Mouse (Mus musculus) neutrophil, adult 83 days (primary cell): ENCODE data around the gene H2al1d. TPM values are rescaled to one million over a fixed set of nuclear protein-coding genes. Genes with fewer than 3 reads are reported as not detected.

Source experiments
- total RNA-seq, 2 experiments: library from RNA; stranded (reverse); gene quantifications; one replicate each; pipeline ENCODE4 v1.2.4; 2023

Gene H2al1d
- total RNA-seq: not detected

GRCm38 (mm10) chrX:11308524-11308923 lies at the start of gene H2al1d:
TSS of gene H2al1d (plus strand) at chrX:11308824.

GRCm38 (mm10) chrX:11298957-11299356 lies 9.7 kb upstream of the H2al1d start, which contains the start of gene H2al1a:
TSS of gene H2al1a (plus strand) at chrX:11299257.

GRCm38 (mm10) chrX:11302132-11302531 lies 6.5 kb upstream of the H2al1d start, which contains the start of gene H2al1b:
TSS of gene H2al1b (plus strand) at chrX:11302432.

GRCm38 (mm10) chrX:11305355-11305754 lies 3.3 kb upstream of the H2al1d start, which contains the start of gene H2al1c:
TSS of gene H2al1c (plus strand) at chrX:11305655.

GRCm38 (mm10) chrX:11311634-11312033 lies 3.0 kb downstream of the H2al1d start, which contains the start of gene H2al1e:
TSS of gene H2al1e (plus strand) at chrX:11311934.

GRCm38 (mm10) chrX:11314858-11315257 lies 6.2 kb downstream of the H2al1d start, which contains the start of gene H2al1f:
TSS of gene H2al1f (plus strand) at chrX:11315158.

GRCm38 (mm10) chrX:11317956-11318355 lies 9.3 kb downstream of the H2al1d start, which contains the start of gene H2al1g:
TSS of gene H2al1g (plus strand) at chrX:11318256.

GRCm38 (mm10) chrX:11321192-11321591 lies 12.6 kb downstream of the H2al1d start, which contains the start of gene H2al1h:
TSS of gene H2al1h (plus strand) at chrX:11321492.

GRCm38 (mm10) chrX:11324359-11324758 lies 15.7 kb downstream of the H2al1d start, which contains the start of gene H2al1i:
TSS of gene H2al1i (plus strand) at chrX:11324659.

GRCm38 (mm10) chrX:11327522-11327921 lies 18.9 kb downstream of the H2al1d start, which contains the start of gene H2al1j:
TSS of gene H2al1j (plus strand) at chrX:11327822.

Other genes with a start within 250 kb of the H2al1d start
- not detected for gene H2al1a, start 9.6 kb upstream of the H2al1d start, total RNA-seq
- not detected for gene H2al1b, start 6.4 kb upstream of the H2al1d start, total RNA-seq
- not detected for gene H2al1c, start 3.2 kb upstream of the H2al1d start, total RNA-seq
- gene H2al1e, start 3.1 kb downstream of the H2al1d start, total RNA-seq: not detected
- not detected for gene H2al1f, start 6.3 kb downstream of the H2al1d start, total RNA-seq
- gene H2al1g, start 9.4 kb downstream of the H2al1d start, total RNA-seq: not detected
- not detected for gene H2al1h, start 12.7 kb downstream of the H2al1d start, total RNA-seq
- gene H2al1i, start 15.8 kb downstream of the H2al1d start, total RNA-seq: not detected
- gene H2al1j, start 19.0 kb downstream of the H2al1d start, total RNA-seq: not detected